In the genomic region with DNA sequence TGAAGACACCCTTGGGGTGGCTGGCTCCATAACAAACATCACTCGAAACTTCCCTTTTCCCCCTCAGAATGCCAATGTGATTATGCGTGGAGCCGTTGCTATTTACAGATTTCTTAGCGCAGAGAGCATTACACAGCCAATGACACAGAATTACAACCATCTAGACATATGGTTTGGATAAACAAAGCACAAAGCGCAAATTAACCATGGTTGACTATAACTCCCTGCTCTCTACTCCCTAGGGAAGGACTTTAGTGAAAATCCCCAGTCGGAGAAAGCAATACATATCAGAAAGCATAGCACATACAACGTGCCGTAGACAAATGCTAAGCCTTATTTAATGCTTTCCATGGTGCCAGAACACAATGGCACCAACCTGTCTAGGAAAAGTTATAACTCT, we compare ENCODE assay signal across 13 mouse cellular contexts.
"Had no signal": no experiment of that assay in that cellular context is flagged by ENCODE, and none has a peak within 500 bp of the region (broad histone marks: within the 10 kb centered on the region; RNA-seq: fewer than 3 reads in every experiment).

No protein-coding gene starts in this region.

- H3K9ac ChIP-seq: limb, embryonic 12.5 days; liver, embryonic 15.5 days had no signal

- H3K9me3 ChIP-seq: limb, embryonic 12.5 days; liver, embryonic 15.5 days had no signal

- H3K27me3 ChIP-seq: limb, embryonic 12.5 days; liver, embryonic 15.5 days; megakaryocyte, embryonic 14.5 days had no signal

- DNase-seq: kidney, adult 9 months; kidney, postnatal 36 days; layer of hippocampus, adult 9-11 months; layer of hippocampus, postnatal 36 days; lung, adult 2 months had no signal

- H3K36me3 ChIP-seq: limb, embryonic 12.5 days; liver, embryonic 15.5 days had no signal

- H3K27ac ChIP-seq: kidney, postnatal 0 days; limb, embryonic 12.5 days; liver, embryonic 15.5 days; macrophage; stomach, postnatal 0 days had no signal

- H3K4me1 ChIP-seq: limb, embryonic 12.5 days; liver, embryonic 15.5 days; megakaryocyte, embryonic 14.5 days had no signal

- H3K4me3 ChIP-seq: limb, embryonic 12.5 days; liver, embryonic 15.5 days; megakaryocyte, embryonic 14.5 days had no signal

- ATAC-seq: midbrain, embryonic 16.5 days had no signal

- H3K4me2 ChIP-seq: limb, embryonic 12.5 days; liver, embryonic 15.5 days; midbrain, embryonic 11.5 days had no signal
